Mouse (Mus musculus): Measurements from ENCODE around the gene Tcf12. TPM values are rescaled to one million over a fixed set of nuclear protein-coding genes. Genes with fewer than 3 reads are reported as not detected.

Tcf12 gene
- polyA plus RNA-seq (2014; fragmentation: Nextera tagmentation; extraction: Ambion mirVana), result 103 and 108 TPM in 2 replicates

- H3K9ac ChIP-seq, result peak within 1 kb of the TSS; percentile 100
- H3K9me3 ChIP-seq (ENCODE audit: low read depth, low read length), result no peaks in the 10 kb centered on the region
- H3K4me3 ChIP-seq (ENCODE audit: low read depth, low read length), result peak within 1 kb of the TSS; percentile 96
- H3K27ac ChIP-seq (ENCODE audit: low read depth), result peak within 1 kb of the TSS; percentile 98
- WGBS, result 1% methylated on average over 87 of the region's 88 CpGs
- H3K36me3 ChIP-seq (ENCODE audit: insufficient read depth), result peaks cover 12% of the 10 kb centered on the region; the same call in 1 of the 2 replicates
- no peak for TF ChIP-seq CTCF (IDR thresholded peaks at IDR 0.05; ENCODE audit: low read depth)
- 0 out of 2 replicates have a peak, but pooled peaks cover 3% of the 10 kb centered on the region for H3K4me1 ChIP-seq (ENCODE audit: insufficient read depth)
- DNase-seq (peak; percentile 97), ATAC-seq (ENCODE audit: insufficient read depth) (peak; percentile 90)
- H3K27me3 ChIP-seq (ENCODE audit: insufficient read depth, low read length), result no peaks in the 10 kb centered on the region
- peak within 1 kb of the TSS; percentile 83 for H3K4me2 ChIP-seq
Observed at GRCm38 (mm10) chr9:72111622-72112550, at the start of gene Tcf12. Gene Tcf12 (minus strand): TSS chr9:72111871.

DNA sequence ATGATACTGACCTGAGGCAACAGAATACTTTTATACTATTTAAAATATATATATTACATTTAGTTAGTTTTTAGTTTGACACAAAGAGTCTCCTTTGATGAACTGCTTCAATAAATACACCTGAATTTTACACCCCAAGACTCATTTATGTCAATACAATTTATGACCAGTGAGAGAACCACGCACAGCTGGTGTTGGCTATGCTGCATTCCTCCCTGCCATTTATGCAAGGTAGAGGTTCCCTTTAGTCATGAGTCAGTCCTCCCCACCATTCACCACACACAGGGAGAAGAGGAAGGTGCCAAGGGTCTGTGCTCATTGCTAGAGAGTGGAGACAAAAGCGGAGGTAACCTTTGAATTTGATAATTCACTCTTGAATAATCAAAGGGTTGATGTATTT, 46.7 kb upstream of the Tcf12 start:
- DNase-seq (no peak), ATAC-seq (ENCODE audit: insufficient read depth) (no peak)
- Histone ChIP-seq H3K9me3 (ENCODE audit: low read depth, low read length) (no peaks in the 10 kb centered on the region), H3K27ac (ENCODE audit: low read depth) (no peak overlapping the region), H3K36me3 (ENCODE audit: insufficient read depth) (no peaks in the 10 kb centered on the region), H3K27me3 (ENCODE audit: insufficient read depth, low read length) (no peaks in the 10 kb centered on the region), H3K4me3 (ENCODE audit: low read depth, low read length) (no peak overlapping the region), H3K9ac (no peak overlapping the region), H3K4me1 (ENCODE audit: insufficient read depth) (peaks cover 4% of the 10 kb centered on the region; the same call in 1 of the 2 replicates), H3K4me2 (no peak overlapping the region)
- no peak for TF ChIP-seq CTCF (IDR thresholded peaks at IDR 0.05; ENCODE audit: low read depth)
- WGBS, result 76% methylated on average over 2 of the region's 2 CpGs

DNA sequence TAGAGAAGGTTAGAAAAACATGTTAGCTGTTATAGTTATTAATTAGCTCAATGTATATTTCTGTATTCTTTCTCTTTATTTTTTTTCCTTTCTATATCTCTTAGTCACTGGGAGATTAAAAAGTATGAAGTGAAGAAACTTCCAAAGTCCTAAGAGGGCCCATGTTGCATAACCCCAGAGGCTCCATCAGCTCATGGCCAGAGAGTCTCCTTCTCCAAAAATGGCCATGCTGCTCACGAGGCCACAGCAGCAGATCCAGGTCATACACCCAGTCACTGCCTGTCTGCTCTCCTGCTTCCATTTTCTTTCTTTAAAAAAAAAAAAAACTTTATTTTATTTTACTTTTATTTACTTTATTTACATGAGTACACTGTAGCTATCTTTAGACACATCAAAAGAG, 45.4 kb upstream of the Tcf12 start:
- H3K9me3 ChIP-seq (ENCODE audit: low read depth, low read length), result no peaks in the 10 kb centered on the region
- peaks cover 4% of the 10 kb centered on the region; the same call in 1 of the 2 replicates for H3K4me1 ChIP-seq (ENCODE audit: insufficient read depth)
- TF ChIP-seq CTCF (IDR thresholded peaks at IDR 0.05; ENCODE audit: low read depth), result no peak
- no peak overlapping the region for H3K4me3 ChIP-seq (ENCODE audit: low read depth, low read length)
- WGBS, result 76% methylated on average over 1 of the region's 1 CpGs
- no peaks in the 10 kb centered on the region for H3K36me3 ChIP-seq (ENCODE audit: insufficient read depth)
- ATAC-seq (ENCODE audit: insufficient read depth) (no peak), DNase-seq (no peak)
- H3K4me2 ChIP-seq, result no peak overlapping the region
- no peak overlapping the region for H3K27ac ChIP-seq (ENCODE audit: low read depth)
- no peak overlapping the region for H3K9ac ChIP-seq
- H3K27me3 ChIP-seq (ENCODE audit: insufficient read depth, low read length), result no peaks in the 10 kb centered on the region

- peak; percentile 57 for DNase-seq
- Histone ChIP-seq H3K9ac (peak overlapping the region; percentile 40), H3K27ac (ENCODE audit: low read depth) (no peak overlapping the region), H3K4me1 (ENCODE audit: insufficient read depth) (peaks cover 4% of the 10 kb centered on the region; the same call in 1 of the 2 replicates), H3K27me3 (ENCODE audit: insufficient read depth, low read length) (no peaks in the 10 kb centered on the region), H3K36me3 (ENCODE audit: insufficient read depth) (no peaks in the 10 kb centered on the region), H3K9me3 (ENCODE audit: low read depth, low read length) (no peaks in the 10 kb centered on the region), H3K4me3 (ENCODE audit: low read depth, low read length) (peak overlapping the region; percentile 22), H3K4me2 (peak overlapping the region; percentile 66)
- TF ChIP-seq CTCF (IDR thresholded peaks at IDR 0.05; ENCODE audit: low read depth), result no peak
- 14% methylated on average over 21 of the region's 21 CpGs for WGBS
- no peak for ATAC-seq (ENCODE audit: insufficient read depth)
Observed at GRCm38 (mm10) chr9:72155250-72156138, 43.8 kb upstream of the Tcf12 start.

- Histone ChIP-seq H3K36me3 (ENCODE audit: insufficient read depth) (no peaks in the 10 kb centered on the region), H3K27me3 (ENCODE audit: insufficient read depth, low read length) (no peaks in the 10 kb centered on the region), H3K4me1 (ENCODE audit: insufficient read depth) (no peaks in the 10 kb centered on the region), H3K9ac (no peak overlapping the region), H3K9me3 (ENCODE audit: low read depth, low read length) (no peaks in the 10 kb centered on the region), H3K27ac (ENCODE audit: low read depth) (no peak overlapping the region), H3K4me3 (ENCODE audit: low read depth, low read length) (no peak overlapping the region), H3K4me2 (no peak overlapping the region)
- DNase-seq, result no peak
- TF ChIP-seq CTCF (IDR thresholded peaks at IDR 0.05; ENCODE audit: low read depth), result no peak
- WGBS, result 47% methylated on average over 5 of the region's 5 CpGs
- ATAC-seq (ENCODE audit: insufficient read depth), result no peak
Observed at GRCm38 (mm10) chr9:72144148-72144547, 32.5 kb upstream of the Tcf12 start.

DNA sequence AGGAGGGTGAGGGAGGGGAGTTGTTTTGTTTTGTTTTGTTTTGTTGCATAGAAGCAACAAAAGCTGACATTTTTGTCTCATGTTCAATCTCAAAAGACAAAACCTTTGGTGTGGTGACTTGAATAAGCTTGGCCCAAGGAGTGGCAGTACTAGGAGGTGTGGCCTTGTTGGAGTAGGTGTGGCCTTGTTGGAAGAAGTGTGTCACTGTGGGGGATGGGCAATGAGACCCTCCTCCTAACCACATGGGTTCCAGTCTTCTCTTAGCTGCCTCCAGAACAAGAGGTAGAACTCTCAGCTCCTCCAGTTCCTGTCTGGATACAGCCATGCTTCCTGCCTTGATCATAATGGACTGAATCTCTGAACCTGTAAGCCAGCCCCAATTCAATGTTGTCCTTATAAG, 26.2 kb upstream of the Tcf12 start:
- Histone ChIP-seq H3K27me3 (ENCODE audit: insufficient read depth, low read length) (no peaks in the 10 kb centered on the region), H3K9me3 (ENCODE audit: low read depth, low read length) (no peaks in the 10 kb centered on the region), H3K9ac (no peak overlapping the region), H3K36me3 (ENCODE audit: insufficient read depth) (no peaks in the 10 kb centered on the region), H3K4me3 (ENCODE audit: low read depth, low read length) (no peak overlapping the region), H3K4me1 (ENCODE audit: insufficient read depth) (no peaks in the 10 kb centered on the region), H3K4me2 (no peak overlapping the region), H3K27ac (ENCODE audit: low read depth) (no peak overlapping the region)
- no peak for ATAC-seq (ENCODE audit: insufficient read depth)
- DNase-seq, result no peak
- no peak for TF ChIP-seq CTCF (IDR thresholded peaks at IDR 0.05; ENCODE audit: low read depth)

All from lung, embryonic 14.5 days (tissue).